9 mouse cellular contexts compared by ENCODE assay signal in the genomic region with DNA sequence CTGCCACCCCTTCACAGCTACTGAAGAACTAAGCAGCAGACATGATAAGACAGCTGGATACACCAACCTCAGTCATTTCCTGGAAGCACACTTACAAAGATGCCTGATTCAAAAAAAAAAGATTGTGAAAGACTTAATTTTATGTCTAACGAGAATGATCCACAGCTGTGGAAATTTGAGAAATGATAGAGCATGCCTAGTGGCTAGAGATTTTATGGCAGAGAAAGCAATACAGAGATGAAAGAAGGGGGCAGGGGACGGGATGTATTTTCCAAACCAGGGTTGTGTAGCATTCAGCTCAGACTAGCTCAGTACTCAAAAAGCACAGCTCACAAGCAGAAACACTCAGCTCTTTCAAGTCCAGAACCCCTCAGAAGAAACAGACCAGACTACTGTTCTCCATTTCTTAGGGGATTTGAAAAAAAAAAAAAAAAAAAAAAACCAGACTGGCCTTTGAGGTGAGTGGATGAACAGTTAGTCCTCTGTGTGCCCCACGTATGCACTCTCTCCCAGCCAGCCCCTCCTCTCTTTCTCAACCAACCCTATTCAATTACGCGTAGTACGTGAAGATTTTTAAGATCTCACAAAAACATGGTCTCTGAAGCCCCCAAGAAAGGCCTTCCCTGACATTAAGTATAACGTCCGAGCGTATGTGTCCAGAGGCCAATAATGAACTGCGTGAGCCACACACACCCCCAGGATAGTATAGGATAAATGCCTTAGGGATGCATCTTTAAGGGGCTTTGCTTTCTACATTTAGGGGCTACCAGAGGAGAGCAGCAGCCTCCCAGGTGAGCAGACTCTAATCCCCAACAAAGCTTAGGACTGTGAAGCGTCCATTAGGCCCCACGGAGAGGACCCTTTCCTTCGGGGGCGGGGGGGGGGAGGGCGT. TPM values are rescaled to one million over a fixed set of nuclear protein-coding genes. Genes with fewer than 3 reads are reported as not detected.
DNase-seq lines count a peak whose midpoint lies in the region; ATAC-seq and TF ChIP-seq lines count a peak whose summit lies in the region.
"Had no signal": no experiment of that assay in that cellular context is flagged by ENCODE, and none has a peak within 500 bp of the region (broad histone marks: within the 10 kb centered on the region; RNA-seq: fewer than 3 reads in every experiment).

No protein-coding gene starts in this region.

- H3K27ac ChIP-seq in brown adipose tissue, adult 24 weeks (replicated peaks; ENCODE audit: low read depth, low read length) = no peak overlapping the region
- peak overlapping the region; percentile 76 for H3K27ac ChIP-seq in lung, postnatal 0 days (ENCODE audit: low read length)

- TF ChIP-seq EP300 in lung, postnatal 0 days (IDR thresholded peaks at IDR 0.05) = peak; percentile 17; the same call in 1 of the 2 replicates

- H3K4me2 ChIP-seq in lung, postnatal 0 days (replicated peaks; ENCODE audit: low read depth, low read length) = peak overlapping the region; percentile 55

- no peaks in the 10 kb centered on the region for H3K36me3 ChIP-seq in lung, postnatal 0 days (ENCODE audit: insufficient read depth, low read length)

- peak overlapping the region; percentile 65 for H3K9ac ChIP-seq in lung, postnatal 0 days (replicated peaks; ENCODE audit: low read depth)

- intact Hi-C loops in heart, postnatal 10 days (cut with DNase I) = no loop called here

- TF ChIP-seq CTCF in lung, postnatal 0 days (IDR thresholded peaks at IDR 0.05) = peak; percentile 38

- no peak for ATAC-seq in lung, postnatal 0 days

- no peaks in the 10 kb centered on the region for H3K27me3 ChIP-seq in lung, postnatal 0 days (replicated peaks; ENCODE audit: insufficient read depth, low read length)

- peak overlapping the region; percentile 95 for H3K4me3 ChIP-seq in brown adipose tissue, adult 24 weeks (ENCODE audit: insufficient read depth, low read depth, low read length)
- H3K4me3 ChIP-seq in lung, postnatal 0 days (ENCODE audit: low read depth, low read length) = peak overlapping the region; percentile 77

- 3% methylated on average over 15 of the region's 15 CpGs for WGBS in lung, postnatal 0 days

- DNase-seq in kidney, adult 18-20 months = peak; percentile 22
- no peak for DNase-seq in kidney, adult 11 months
- DNase-seq in CD4-positive helper T cell, adult 2 months (ENCODE audit: low read depth, low spot score) = peak; percentile 20
- peak; percentile 10 to 26 for DNase-seq in heart, postnatal 10 days
- peak; percentile 82 for DNase-seq in lung, postnatal 0 days (ENCODE audit: low spot score)
- DNase-seq in gastrocnemius, postnatal 4 days (ENCODE audit: low spot score in 2 of 2) = no peak
- DNase-seq in cerebellum, postnatal 25 days = no peak

- no peaks in the 10 kb centered on the region for H3K9me3 ChIP-seq in lung, postnatal 0 days (ENCODE audit: low read length)

- H3K4me1 ChIP-seq in brown adipose tissue, adult 24 weeks (ENCODE audit: control insufficient read depth, insufficient read depth, insufficient read length, low read length) = peaks cover 3% of the 10 kb centered on the region; the same call in 1 of the 2 replicates
- H3K4me1 ChIP-seq in lung, postnatal 0 days (ENCODE audit: insufficient read depth, low read depth, low read length) = no peaks in the 10 kb centered on the region

RNA-seq across cellular contexts. Expression of a gene that starts 1.0 kb away (rescaled TPM):
- polyA plus RNA-seq in brown adipose tissue, adult 24 weeks (2012; ENCODE audit: insufficient read depth, insufficient read length, missing spikeins) = 17.4 and 29.1 TPM in 2 replicates
- total RNA-seq in heart, postnatal 10 days (2021) = 10 to 100 TPM; 31.5 to 32.1 TPM
- 71.9 and 77.3 TPM in 2 replicates for polyA plus RNA-seq in lung, postnatal 0 days (2015; fragmentation: Nextera tagmentation; extraction: Ambion mirVana)
- total RNA-seq in gastrocnemius, postnatal 4 days (2021) = 10 to 100 TPM; 40.8 to 41.9 TPM

RNA-seq across cellular contexts. Expression of a gene that starts 43.4 kb away (rescaled TPM):
- polyA plus RNA-seq in brown adipose tissue, adult 24 weeks (2012; ENCODE audit: insufficient read depth, insufficient read length, missing spikeins) = 95.3 and 105 TPM in 2 replicates
- total RNA-seq in heart, postnatal 10 days (2021) = 10 to 100 TPM; 56.7 to 57.9 TPM
- polyA plus RNA-seq in lung, postnatal 0 days (2015; fragmentation: Nextera tagmentation; extraction: Ambion mirVana) = 38.6 and 42.8 TPM in 2 replicates
- total RNA-seq in gastrocnemius, postnatal 4 days (2021) = 10 to 100 TPM; 45.3 to 59.0 TPM

RNA-seq across cellular contexts. Expression of a gene that starts 43.5 kb away (rescaled TPM):
- 282 and 398 TPM in 2 replicates for polyA plus RNA-seq in brown adipose tissue, adult 24 weeks (2012; ENCODE audit: insufficient read depth, insufficient read length, missing spikeins)
- 100 to 1,000 TPM; 756 to 758 TPM for total RNA-seq in heart, postnatal 10 days (2021)
- polyA plus RNA-seq in lung, postnatal 0 days (2015; fragmentation: Nextera tagmentation; extraction: Ambion mirVana) = 798 and 851 TPM in 2 replicates
- total RNA-seq in gastrocnemius, postnatal 4 days (2021) = 1,000 to 10,000 TPM; 1,010 to 1,162 TPM

RNA-seq across cellular contexts. Expression of a gene that starts 57.9 kb away (rescaled TPM):
- not detected in 2 replicates for polyA plus RNA-seq in brown adipose tissue, adult 24 weeks (2012; ENCODE audit: insufficient read depth, insufficient read length, missing spikeins)
- total RNA-seq in heart, postnatal 10 days (2021) = not detected
- not detected in 2 replicates for polyA plus RNA-seq in lung, postnatal 0 days (2015; fragmentation: Nextera tagmentation; extraction: Ambion mirVana)
- total RNA-seq in gastrocnemius, postnatal 4 days (2021) = 1 to 10 TPM in 1 of 2 experiments, not detected in 1; 3.0 TPM
- polyA plus RNA-seq: frontal cortex, adult 2 months had no signal

Comparison
In these comparisons a context has a peak if more than half of its experiments do, and no peak if none do; other contexts are left out.
1. DNase-seq: peak in kidney, adult 18-20 months (single experiment), CD4-positive helper T cell, adult 2 months (single experiment), heart, postnatal 10 days (2 of 2) and lung, postnatal 0 days (single experiment); none in kidney, adult 11 months (single experiment), gastrocnemius, postnatal 4 days (0 of 2) and cerebellum, postnatal 25 days (0 of 2).